ENCODE assay signal across 27 mouse cellular contexts in genomic region chr6:141336438-141336837, GRCm38 (mm10).
A peak's percentile ranks its signal among the peaks of the same experiment; 100 is the strongest.
DNase-seq lines count a peak whose midpoint lies in the region; ATAC-seq and TF ChIP-seq lines count a peak whose summit lies in the region.
"Had no signal": no experiment of that assay in that cellular context is flagged by ENCODE, and none has a peak within 500 bp of the region (broad histone marks: within the 10 kb centered on the region; RNA-seq: fewer than 3 reads in every experiment).

No protein-coding gene starts in this region.

- 49% methylated on average over 4 of the region's 4 CpGs for WGBS in kidney, adult 2 months

- no peaks in the 10 kb centered on the region for H3K36me3 ChIP-seq in kidney, adult 2 months (ENCODE audit: control insufficient read depth, insufficient read depth, low read length)
- H3K36me3 ChIP-seq: embryonic facial prominence, embryonic 13.5 days; forebrain, embryonic 10.5 days; forebrain, embryonic 15.5 days; limb, embryonic 12.5 days; liver, embryonic 15.5 days; lung, embryonic 15.5 days; midbrain, embryonic 10.5 days had no signal

- TF ChIP-seq CTCF in kidney, adult 2 months (conservative IDR thresholded peaks at IDR 0.05; ENCODE audit: insufficient read depth, insufficient read length, low read depth, low read length), result no peak

- no peak overlapping the region for H3K4me3 ChIP-seq in kidney, adult 2 months (ENCODE audit: insufficient read depth, low read depth, low read length)
- H3K4me3 ChIP-seq: embryonic facial prominence, embryonic 13.5 days; forebrain, embryonic 10.5 days; forebrain, embryonic 15.5 days; gastrocnemius, adult 2 months; left cerebral cortex, adult 2 months; limb, embryonic 12.5 days; liver, embryonic 15.5 days; lung, embryonic 15.5 days; midbrain, embryonic 10.5 days had no signal

- no peak overlapping the region for H3K27ac ChIP-seq in kidney, adult 2 months (ENCODE audit: insufficient read depth, low read depth, low read length)
- H3K27ac ChIP-seq: embryonic facial prominence, embryonic 13.5 days; forebrain, embryonic 10.5 days; forebrain, embryonic 15.5 days; gastrocnemius, adult 2 months; hindbrain, postnatal 0 days; left cerebral cortex, adult 2 months; limb, embryonic 12.5 days; liver, embryonic 15.5 days; lung, embryonic 15.5 days; midbrain, embryonic 10.5 days had no signal

- peak; percentile 35 to 50 for DNase-seq in heart, adult 18-20 months
- DNase-seq in heart, adult 8-10 months (ENCODE audit: low spot score), result no peak
- DNase-seq in kidney, adult 2 months, result peak; percentile 17
- no peak for DNase-seq in kidney, postnatal 14 days
- peak; percentile 42 to 51 for DNase-seq in heart, postnatal 10 days
- no peak for DNase-seq in gastrocnemius, postnatal 36 days
- DNase-seq: adrenal gland, postnatal 10 days; cerebellum, adult 11 months; cerebellum, adult 9-10 months; cerebellum, postnatal 36 days; embryo, embryonic 11 days; gastrocnemius, adult 2 months; kidney, postnatal 25 days; right cerebral cortex, postnatal 25 days; thymus, postnatal 14 days had no signal

- no peaks in the 10 kb centered on the region for H3K27me3 ChIP-seq in kidney, adult 2 months (replicated peaks; ENCODE audit: control insufficient read depth, insufficient read depth, low read length)
- H3K27me3 ChIP-seq: embryonic facial prominence, embryonic 13.5 days; forebrain, embryonic 15.5 days; limb, embryonic 12.5 days; liver, embryonic 15.5 days; lung, embryonic 15.5 days; Patski had no signal

- TF ChIP-seq POLR2A in kidney, adult 2 months (IDR thresholded peaks at IDR 0.05; ENCODE audit: low read depth, low read length), result no peak

- ATAC-seq in frontal cortex, adult (ENCODE audit: low TSS enrichment), result no peak
- ATAC-seq: forebrain, embryonic 15.5 days; hindbrain, postnatal 0 days; midbrain, embryonic 16.5 days; Patski had no signal

- H3K4me1 ChIP-seq in kidney, adult 2 months (ENCODE audit: control insufficient read depth, insufficient read depth, low read length), result no peaks in the 10 kb centered on the region
- H3K4me1 ChIP-seq: embryonic facial prominence, embryonic 13.5 days; forebrain, embryonic 10.5 days; forebrain, embryonic 15.5 days; limb, embryonic 12.5 days; liver, embryonic 15.5 days; midbrain, embryonic 10.5 days had no signal

- intact Hi-C loops in heart, postnatal 10 days (cut with DNase I), result no loop called here
- intact Hi-C loops in gastrocnemius, postnatal 36 days (cut with DNase I), result no loop called here

Comparison
In these comparisons a context has a peak if more than half of its experiments do, and no peak if none do; other contexts are left out.
1. DNase-seq: peak in heart, adult 18-20 months (2 of 2), kidney, adult 2 months (single experiment) and heart, postnatal 10 days (2 of 2); none in heart, adult 8-10 months (single experiment), kidney, postnatal 14 days (single experiment) and gastrocnemius, postnatal 36 days (0 of 2).